Mouse (Mus musculus) forebrain, embryonic 14.5 days (tissue): ENCODE data around the gene Grik2. TPM values are rescaled to one million over a fixed set of nuclear protein-coding genes. Genes with fewer than 3 reads are reported as not detected.

ENCODE experiments used
- ATAC-seq: fragments of 200-750 bp; cut with Nextera tagmentation; 2 replicates; pipeline ENCODE4 v1.8.0; 2017; ENCODE audit warnings: mild to moderate bottlenecking, moderate library complexity
- DNase-seq: peaks from one replicate; pipeline ENCODE4 v3.0.0-alpha.2; 2015; ENCODE audit warnings: low spot score
- H3K27ac ChIP-seq: fragments of 300-500 bp; sonication (generic); 2 replicates; pipeline ENCODE4 v1.5.1; 2014; ENCODE audit warnings: low read depth, mild to moderate bottlenecking, control low read depth, low read length, moderate library complexity
- H3K27me3 ChIP-seq: fragments of 300-500 bp; sonication (generic); replicated peaks from 2 replicates; pipeline ENCODE4 v1.6.1; 2014; ENCODE audit warnings: low read length, control low read depth, mixed read lengths; ENCODE audit not compliant: control insufficient read depth, insufficient read depth
- H3K36me3 ChIP-seq: fragments of 300-500 bp; sonication (generic); 2 replicates; pipeline ENCODE4 v1.6.1; 2014; ENCODE audit warnings: low read length, control low read depth; ENCODE audit not compliant: control insufficient read depth, insufficient read depth
- H3K4me1 ChIP-seq: fragments of 300-500 bp; sonication (generic); 2 replicates; pipeline ENCODE4 v1.6.1; 2014; ENCODE audit warnings: antibody characterized with exemption, low read length, control low read depth; ENCODE audit not compliant: control insufficient read depth, insufficient read depth
- H3K4me2 ChIP-seq: fragments of 300-500 bp; sonication (generic); 2 replicates; pipeline ENCODE4 v1.6.1; 2014; ENCODE audit warnings: mild to moderate bottlenecking, control low read depth, low read length
- H3K4me3 ChIP-seq: fragments of 300-500 bp; sonication (generic); 2 replicates; pipeline ENCODE4 v1.5.1; 2014; ENCODE audit warnings: low read depth, low read length, control low read depth
- H3K9ac ChIP-seq: fragments of 300-500 bp; sonication (generic); 2 replicates; pipeline ENCODE4 v1.6.1; 2014; ENCODE audit warnings: mild to moderate bottlenecking, low read length, control low read depth, moderate library complexity
- H3K9me3 ChIP-seq: fragments of 300-500 bp; sonication (generic); replicated peaks from 2 replicates; pipeline ENCODE4 v1.6.1; 2016; ENCODE audit warnings: low read length, control low read depth, mixed read lengths; ENCODE audit not compliant: control insufficient read depth
- WGBS: fragments of 180-500 bp; shearing (Covaris S2); extraction: QIAGEN DNeasy Blood & Tissue Kit; methylation state at CpG from one replicate; pipeline ENCODE4 v1.1.7; 2014; 5-methylcytosine and 5-hydroxymethylcytosine counted together
- polyA plus RNA-seq: library from polyadenylated mRNA; unstranded; fragments of >200 nt; fragmentation: Nextera tagmentation; extraction: Ambion mirVana; gene quantifications from 2 replicates; pipeline ENCODE4 v1.2.1, GENCODE M21; 2014

Gene Grik2
- 32.8 and 39.4 TPM in 2 replicates for polyA plus RNA-seq

- H3K9ac ChIP-seq, result peak within 1 kb of the TSS; percentile 92
- ATAC-seq, result peak; percentile 93
Measured at GRCm38 (mm10) chr10:49788381-49788906, at the start of gene Grik2. Gene Grik2 (minus strand): TSS chr10:49788766.

GRCm38 (mm10) chr10:49834392-49834791, 45.8 kb upstream of the Grik2 start:
- Histone ChIP-seq H3K4me3 (no peak overlapping the region), H3K4me1 (no peaks in the 10 kb centered on the region), H3K27ac (no peak overlapping the region), H3K9me3 (no peaks in the 10 kb centered on the region), H3K27me3 (no peaks in the 10 kb centered on the region), H3K36me3 (no peaks in the 10 kb centered on the region), H3K4me2 (no peak overlapping the region), H3K9ac (no peak overlapping the region)
- WGBS, result 85% methylated on average over 3 of the region's 3 CpGs
- DNase-seq (no peak), ATAC-seq (no peak)

More at GRCm38 (mm10) chr10:49788381-49788906, at the start of gene Grik2:
- peak within 1 kb of the TSS; percentile 87 for H3K4me3 ChIP-seq
- peak; percentile 93 for DNase-seq
- H3K36me3 ChIP-seq, result no peaks in the 10 kb centered on the region
- H3K4me2 ChIP-seq, result peak within 1 kb of the TSS; percentile 63
- H3K4me1 ChIP-seq, result peaks cover 13% of the 10 kb centered on the region; the same call in 1 of the 2 replicates
- H3K9me3 ChIP-seq, result no peaks in the 10 kb centered on the region
- WGBS, result under 1% methylated on average over 40 of the region's 41 CpGs
- peak within 1 kb of the TSS; percentile 91 for H3K27ac ChIP-seq
- H3K27me3 ChIP-seq, result no peaks in the 10 kb centered on the region

GRCm38 (mm10) chr10:49807276-49807675, 18.7 kb upstream of the Grik2 start:
- Histone ChIP-seq H3K4me1 (no peaks in the 10 kb centered on the region), H3K4me2 (no peak overlapping the region), H3K9me3 (no peaks in the 10 kb centered on the region), H3K27me3 (no peaks in the 10 kb centered on the region), H3K9ac (no peak overlapping the region), H3K4me3 (no peak overlapping the region), H3K27ac (no peak overlapping the region), H3K36me3 (no peaks in the 10 kb centered on the region)
- DNase-seq (peak; percentile 16), ATAC-seq (no peak)

- no peaks in the 10 kb centered on the region for H3K4me1 ChIP-seq
- DNase-seq (no peak), ATAC-seq (no peak)
- no peaks in the 10 kb centered on the region for H3K36me3 ChIP-seq
- no peaks in the 10 kb centered on the region for H3K27me3 ChIP-seq
- no peak overlapping the region for H3K4me3 ChIP-seq
- H3K27ac ChIP-seq, result no peak overlapping the region
- no peaks in the 10 kb centered on the region for H3K9me3 ChIP-seq
- WGBS, result 95% methylated on average over 1 of the region's 1 CpGs
- no peak overlapping the region for H3K4me2 ChIP-seq
- no peak overlapping the region for H3K9ac ChIP-seq
Measured at GRCm38 (mm10) chr10:49801001-49801400, 12.4 kb upstream of the Grik2 start.

- no peak for DNase-seq
- no peak for ATAC-seq
- no peak overlapping the region for H3K9ac ChIP-seq
Measured at GRCm38 (mm10) chr10:49794129-49794528, 5.6 kb upstream of the Grik2 start.

GRCm38 (mm10) chr10:49790326-49790725, 1.8 kb upstream of the Grik2 start:
- Histone ChIP-seq H3K9ac (no peak overlapping the region), H3K4me2 (no peak overlapping the region), H3K27me3 (no peaks in the 10 kb centered on the region), H3K4me1 (peaks cover 9% of the 10 kb centered on the region; the same call in 1 of the 2 replicates), H3K9me3 (no peaks in the 10 kb centered on the region), H3K36me3 (no peaks in the 10 kb centered on the region), H3K4me3 (no peak overlapping the region), H3K27ac (no peak overlapping the region)
- no peak for ATAC-seq
- no peak for DNase-seq
- WGBS, result 50% methylated on average over 8 of the region's 8 CpGs

More at GRCm38 (mm10) chr10:49794129-49794528, 5.6 kb upstream of the Grik2 start:
- Histone ChIP-seq H3K27ac (no peak overlapping the region), H3K4me3 (no peak overlapping the region), H3K36me3 (no peaks in the 10 kb centered on the region), H3K27me3 (no peaks in the 10 kb centered on the region), H3K4me1 (peaks cover 3% of the 10 kb centered on the region; the same call in 1 of the 2 replicates), H3K4me2 (no peak overlapping the region), H3K9me3 (no peaks in the 10 kb centered on the region)

- DNase-seq (no peak), ATAC-seq (no peak)
- no peaks in the 10 kb centered on the region for H3K36me3 ChIP-seq
- H3K4me3 ChIP-seq, result no peak overlapping the region
- peaks cover 9% of the 10 kb centered on the region; the same call in 1 of the 2 replicates for H3K4me1 ChIP-seq
- H3K9me3 ChIP-seq, result no peaks in the 10 kb centered on the region
- 50% methylated on average over 4 of the region's 4 CpGs for WGBS
- no peaks in the 10 kb centered on the region for H3K27me3 ChIP-seq
- no peak overlapping the region for H3K9ac ChIP-seq
- peak overlapping the region; percentile 63 for H3K4me2 ChIP-seq
- H3K27ac ChIP-seq, result no peak overlapping the region
Measured at GRCm38 (mm10) chr10:49789711-49790110, 1.1 kb upstream of the Grik2 start.

- WGBS, result 7% methylated on average over 5 of the region's 5 CpGs
- H3K27me3 ChIP-seq, result no peaks in the 10 kb centered on the region
- DNase-seq (no peak), ATAC-seq (peak; percentile 64)
- peak overlapping the region; percentile 91 for H3K27ac ChIP-seq
- no peaks in the 10 kb centered on the region for H3K36me3 ChIP-seq
- H3K4me2 ChIP-seq, result peak overlapping the region; percentile 63
- H3K9ac ChIP-seq, result peak overlapping the region; percentile 92
- H3K9me3 ChIP-seq, result no peaks in the 10 kb centered on the region
- peak overlapping the region; percentile 87 for H3K4me3 ChIP-seq
- H3K4me1 ChIP-seq, result peaks cover 9% of the 10 kb centered on the region; the same call in 1 of the 2 replicates
Measured at GRCm38 (mm10) chr10:49788914-49789313, 348 bp upstream of the Grik2 start.

GRCm38 (mm10) chr10:49786630-49787029, 1.9 kb downstream of the Grik2 start:
- no peaks in the 10 kb centered on the region for H3K27me3 ChIP-seq
- H3K27ac ChIP-seq, result no peak overlapping the region

More at GRCm38 (mm10) chr10:49786630-49787029, 1.9 kb downstream of the Grik2 start:
- peak overlapping the region; percentile 87 for H3K4me3 ChIP-seq
- H3K9me3 ChIP-seq, result no peaks in the 10 kb centered on the region
- peak; percentile 54 for DNase-seq
- H3K4me1 ChIP-seq, result peaks cover 20% of the 10 kb centered on the region; the same call in 1 of the 2 replicates
- H3K36me3 ChIP-seq, result no peaks in the 10 kb centered on the region
- WGBS, result 16% methylated on average over 3 of the region's 3 CpGs
- peak overlapping the region; percentile 56; the same call in 1 of the 2 replicates for H3K9ac ChIP-seq
- ATAC-seq, result no peak
- H3K4me2 ChIP-seq, result peak overlapping the region; percentile 63
